Mouse (Mus musculus): ENCODE measurements around the gene Ror1. TPM values are rescaled to one million over a fixed set of nuclear protein-coding genes. Genes with fewer than 3 reads are reported as not detected.

Gene Ror1
- polyA plus RNA-seq, 1 experiment from 2014 or later = 6.9 TPM

DNA sequence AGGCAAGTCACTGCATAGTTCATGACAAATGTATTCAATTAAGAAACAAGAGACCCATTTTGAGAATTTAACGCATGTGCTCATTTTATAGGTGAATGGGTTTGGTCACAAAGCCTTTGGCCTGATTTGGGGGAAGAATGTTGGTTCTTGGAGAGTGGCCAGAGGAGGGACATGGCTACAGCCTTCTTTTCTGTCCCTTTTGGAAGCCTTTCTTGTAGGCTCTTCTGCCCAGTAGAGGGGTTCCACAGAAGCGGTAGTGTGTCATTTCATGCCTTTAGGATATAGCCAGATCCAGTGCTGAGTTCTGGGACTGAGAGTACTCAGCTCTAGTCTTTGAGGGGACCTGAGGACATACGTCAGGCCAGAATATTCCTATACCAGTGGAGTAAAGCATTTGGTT is 26.8 kb downstream of the Ror1 start:
- 94% methylated on average over 3 of the region's 3 CpGs for WGBS

DNA sequence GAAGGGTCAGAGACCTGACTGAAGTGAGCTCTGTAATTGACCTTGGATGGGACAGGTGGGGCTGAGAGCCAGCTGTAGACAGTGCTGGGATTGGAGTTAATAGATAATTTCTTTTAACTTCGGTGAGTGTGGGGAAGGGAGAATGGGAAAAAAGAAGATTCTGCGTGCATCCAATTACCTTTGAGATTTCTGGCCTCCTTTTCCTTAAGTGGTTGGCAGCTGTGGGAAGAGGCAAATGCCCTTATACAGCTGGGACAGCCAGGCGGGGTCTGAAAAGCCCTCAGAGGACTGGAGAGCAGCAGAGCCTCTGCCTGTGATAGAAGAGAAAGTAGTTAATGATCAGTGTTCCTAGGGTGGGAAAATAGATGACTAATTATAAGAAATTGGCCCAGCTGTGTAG is 27.9 kb downstream of the Ror1 start:
- Histone ChIP-seq H3K27ac (ENCODE audit: low read depth, low read length) (no peak overlapping the region), H3K4me3 (ENCODE audit: low read depth, low read length) (no peak overlapping the region), H3K9ac (ENCODE audit: low read length) (no peak overlapping the region), H3K9me3 (ENCODE audit: control insufficient read depth, low read length) (no peaks in the 10 kb centered on the region), H3K27me3 (ENCODE audit: control insufficient read depth, insufficient read depth, low read length) (no peaks in the 10 kb centered on the region), H3K4me2 (ENCODE audit: low read depth) (no peak overlapping the region), H3K36me3 (ENCODE audit: control insufficient read depth, insufficient read depth, low read length) (no peaks in the 10 kb centered on the region), H3K4me1 (ENCODE audit: control insufficient read depth, insufficient read depth, low read length) (no peaks in the 10 kb centered on the region)
- WGBS = 66% methylated on average over 3 of the region's 3 CpGs
- DNase-seq (ENCODE audit: low spot score) (no peak), ATAC-seq (ENCODE audit: insufficient read depth, low FRiP score, low TSS enrichment) (no peak)

More for the DNA sequence above, 26.8 kb downstream of the Ror1 start:
- no peak overlapping the region for H3K27ac ChIP-seq (ENCODE audit: low read depth, low read length)
- H3K36me3 ChIP-seq (ENCODE audit: control insufficient read depth, insufficient read depth, low read length) = no peaks in the 10 kb centered on the region
- no peaks in the 10 kb centered on the region for H3K4me1 ChIP-seq (ENCODE audit: control insufficient read depth, insufficient read depth, low read length)
- H3K27me3 ChIP-seq (ENCODE audit: control insufficient read depth, insufficient read depth, low read length) = no peaks in the 10 kb centered on the region
- ATAC-seq (ENCODE audit: insufficient read depth, low FRiP score, low TSS enrichment) (no peak), DNase-seq (ENCODE audit: low spot score) (no peak)
- no peak overlapping the region for H3K9ac ChIP-seq (ENCODE audit: low read length)
- H3K9me3 ChIP-seq (ENCODE audit: control insufficient read depth, low read length) = no peaks in the 10 kb centered on the region
- H3K4me3 ChIP-seq (ENCODE audit: low read depth, low read length) = no peak overlapping the region
- H3K4me2 ChIP-seq (ENCODE audit: low read depth) = no peak overlapping the region

DNA sequence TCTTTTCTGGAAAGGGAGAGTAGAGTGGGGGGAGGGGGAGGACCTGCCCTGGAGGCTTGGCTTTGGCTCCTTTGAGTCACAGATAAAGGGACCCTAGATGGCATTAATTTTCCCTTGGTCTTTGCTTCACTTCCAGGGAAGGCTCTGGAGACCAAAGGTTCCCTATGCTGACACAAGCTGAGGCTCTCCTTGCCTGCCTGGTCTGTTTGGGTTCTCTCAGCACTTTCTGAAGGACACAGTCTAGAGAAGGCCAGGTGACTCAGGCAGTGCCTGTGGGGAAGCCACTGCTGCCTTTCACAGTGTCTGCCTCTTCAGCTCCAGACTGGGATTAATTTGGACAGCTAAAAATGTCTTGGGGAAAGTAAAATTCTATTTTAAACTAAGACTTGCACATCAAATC is 28.5 kb downstream of the Ror1 start:
- no peak overlapping the region for H3K4me3 ChIP-seq (ENCODE audit: low read depth, low read length)
- no peak overlapping the region for H3K9ac ChIP-seq (ENCODE audit: low read length)
- no peak for ATAC-seq (ENCODE audit: insufficient read depth, low FRiP score, low TSS enrichment)
- H3K9me3 ChIP-seq (ENCODE audit: control insufficient read depth, low read length) = no peaks in the 10 kb centered on the region
- H3K4me1 ChIP-seq (ENCODE audit: control insufficient read depth, insufficient read depth, low read length) = no peaks in the 10 kb centered on the region
- H3K4me2 ChIP-seq (ENCODE audit: low read depth) = no peak overlapping the region
- no peak for DNase-seq (ENCODE audit: low spot score)
- H3K36me3 ChIP-seq (ENCODE audit: control insufficient read depth, insufficient read depth, low read length) = no peaks in the 10 kb centered on the region
- H3K27ac ChIP-seq (ENCODE audit: low read depth, low read length) = no peak overlapping the region
- H3K27me3 ChIP-seq (ENCODE audit: control insufficient read depth, insufficient read depth, low read length) = no peaks in the 10 kb centered on the region

DNA sequence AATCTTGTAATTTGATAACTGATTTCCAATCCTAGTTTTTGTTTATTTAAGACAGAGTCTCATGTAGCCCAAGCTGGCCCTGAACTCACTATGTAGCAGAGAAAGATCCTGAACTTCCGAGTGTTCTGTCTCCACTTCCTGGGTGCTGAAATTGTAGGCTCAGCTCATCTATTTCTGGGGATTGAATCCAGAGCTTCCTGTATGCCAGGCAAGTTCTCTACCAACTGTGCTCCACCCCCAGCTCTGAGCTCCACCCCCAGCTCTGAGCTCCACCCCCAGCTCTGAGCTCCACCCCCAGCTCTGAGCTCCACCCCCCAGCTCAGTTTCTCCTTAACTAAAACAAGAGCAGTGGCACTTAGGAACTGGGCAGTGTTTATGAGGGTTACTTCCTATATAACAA is 29.3 kb downstream of the Ror1 start:
- no peak overlapping the region for H3K4me3 ChIP-seq (ENCODE audit: low read depth, low read length)
- WGBS = 88% methylated on average over 1 of the region's 1 CpGs
- no peak overlapping the region for H3K9ac ChIP-seq (ENCODE audit: low read length)
- H3K36me3 ChIP-seq (ENCODE audit: control insufficient read depth, insufficient read depth, low read length) = no peaks in the 10 kb centered on the region
- H3K9me3 ChIP-seq (ENCODE audit: control insufficient read depth, low read length) = no peaks in the 10 kb centered on the region
- no peak overlapping the region for H3K4me2 ChIP-seq (ENCODE audit: low read depth)
- H3K27ac ChIP-seq (ENCODE audit: low read depth, low read length) = no peak overlapping the region
- no peaks in the 10 kb centered on the region for H3K27me3 ChIP-seq (ENCODE audit: control insufficient read depth, insufficient read depth, low read length)
- DNase-seq (ENCODE audit: low spot score) (no peak), ATAC-seq (ENCODE audit: insufficient read depth, low FRiP score, low TSS enrichment) (no peak)
- no peaks in the 10 kb centered on the region for H3K4me1 ChIP-seq (ENCODE audit: control insufficient read depth, insufficient read depth, low read length)

DNA sequence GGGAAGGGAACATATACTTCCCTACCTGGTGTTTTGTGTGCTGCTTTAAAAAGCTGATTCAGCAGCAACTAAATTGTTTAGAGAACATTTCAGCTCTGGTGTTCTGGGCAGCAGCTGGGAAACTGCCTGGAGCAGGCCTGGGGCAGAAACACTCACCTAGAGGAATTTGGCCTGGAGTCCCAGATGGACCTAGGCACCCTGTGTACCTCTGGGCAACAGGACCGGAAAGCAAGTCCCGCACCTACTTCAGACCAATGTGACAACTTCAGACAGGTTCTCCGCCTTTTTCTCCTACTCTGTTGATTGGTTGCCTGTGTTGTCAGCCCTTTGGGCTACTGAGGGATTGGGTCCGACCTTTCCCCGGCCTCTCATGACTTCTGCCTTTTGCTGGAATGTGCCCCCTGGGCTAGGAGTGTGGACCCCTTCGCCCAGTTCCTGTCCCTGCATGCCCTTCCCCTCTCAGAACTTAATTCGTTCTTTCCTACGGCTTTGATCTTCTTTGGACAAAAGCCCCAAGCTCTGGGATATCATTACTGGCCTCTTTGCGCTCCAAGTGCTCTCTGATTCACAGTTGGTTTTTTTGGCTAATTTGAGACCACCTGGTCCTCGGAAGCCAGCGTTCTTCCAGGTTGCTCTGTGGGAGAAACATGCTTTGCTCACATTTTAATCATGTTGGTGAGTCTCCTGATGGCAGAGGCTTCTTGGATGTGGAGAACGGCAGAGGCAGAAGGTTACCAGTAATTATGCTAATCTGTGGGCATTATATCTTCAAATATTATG is 31.1 kb downstream of the Ror1 start:
- no peak for ATAC-seq (ENCODE audit: insufficient read depth, low FRiP score, low TSS enrichment)
- DNase-seq (ENCODE audit: low spot score) = no peak
- 48% methylated on average over 12 of the region's 12 CpGs for WGBS

DNA sequence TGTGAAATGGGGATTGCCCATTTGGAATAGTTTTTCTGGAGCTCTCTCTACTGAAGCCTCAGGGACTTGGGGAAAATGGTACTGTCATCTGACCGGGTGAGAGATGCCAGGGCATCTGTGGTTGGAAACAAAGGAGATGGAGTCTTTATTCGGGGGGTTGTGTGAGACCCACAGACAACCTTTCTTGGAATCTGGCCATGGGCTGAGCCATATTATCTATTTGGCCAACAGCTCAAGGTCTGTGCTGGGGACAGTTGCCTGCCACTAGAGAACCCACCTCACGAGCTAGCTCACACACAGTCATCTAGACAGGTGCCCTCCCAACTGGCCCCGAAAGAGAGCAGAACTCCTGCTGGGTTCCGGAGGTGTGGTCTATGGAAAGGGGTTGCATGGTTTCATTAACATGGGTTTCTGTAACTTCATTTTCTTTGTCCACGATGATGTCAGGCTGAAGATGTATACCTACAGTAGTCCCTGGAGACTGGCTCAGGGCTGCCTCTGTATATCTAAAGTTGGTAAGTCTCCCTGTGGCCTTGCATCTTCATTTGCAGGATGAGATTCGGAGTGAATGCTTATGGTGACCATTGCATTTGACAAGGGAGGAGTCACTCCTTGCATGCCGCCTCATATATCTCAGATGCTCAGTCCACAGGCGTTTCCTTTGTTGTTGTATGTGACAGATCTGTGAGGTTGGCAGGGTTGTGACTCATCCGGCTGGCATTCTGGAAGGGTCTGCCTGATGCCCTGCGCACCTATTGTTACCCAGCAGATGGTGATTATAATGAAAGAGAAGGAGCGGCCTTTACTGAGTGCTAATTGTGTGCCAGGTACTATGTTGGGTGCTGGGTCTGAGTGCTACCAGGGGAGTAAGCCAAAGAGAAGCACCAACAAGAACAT is 32.7 kb downstream of the Ror1 start:
- H3K4me2 ChIP-seq (ENCODE audit: low read depth) = no peak overlapping the region
- no peaks in the 10 kb centered on the region for H3K4me1 ChIP-seq (ENCODE audit: control insufficient read depth, insufficient read depth, low read length)

More for the DNA sequence above, 31.1 kb downstream of the Ror1 start:
- Histone ChIP-seq H3K9ac (ENCODE audit: low read length) (no peak overlapping the region), H3K27me3 (ENCODE audit: control insufficient read depth, insufficient read depth, low read length) (no peaks in the 10 kb centered on the region), H3K9me3 (ENCODE audit: control insufficient read depth, low read length) (no peaks in the 10 kb centered on the region), H3K4me3 (ENCODE audit: low read depth, low read length) (no peak overlapping the region), H3K36me3 (ENCODE audit: control insufficient read depth, insufficient read depth, low read length) (no peaks in the 10 kb centered on the region), H3K27ac (ENCODE audit: low read depth, low read length) (no peak overlapping the region), H3K4me2 (ENCODE audit: low read depth) (no peak overlapping the region), H3K4me1 (ENCODE audit: control insufficient read depth, insufficient read depth, low read length) (no peaks in the 10 kb centered on the region)

DNA sequence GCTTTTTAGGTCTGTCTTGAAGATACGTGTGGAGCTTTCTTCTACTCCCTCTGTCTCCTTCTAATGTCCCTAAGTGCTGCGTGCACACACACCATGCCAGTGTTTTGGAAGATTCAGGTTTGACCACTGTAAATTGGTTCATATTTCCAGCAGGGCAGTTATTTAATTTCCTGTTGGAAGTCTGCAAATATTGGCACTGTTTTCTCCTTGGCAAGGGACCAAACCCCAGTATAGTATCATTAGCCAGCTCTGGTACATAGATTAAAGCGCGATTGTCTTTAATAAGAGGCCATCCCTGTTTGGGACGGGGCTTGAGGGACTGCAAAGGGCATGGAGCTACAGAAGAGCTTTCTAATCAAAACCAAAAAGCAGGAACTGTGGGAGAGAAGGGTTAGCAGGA is 33.6 kb downstream of the Ror1 start:
- H3K27ac ChIP-seq (ENCODE audit: low read depth, low read length) = no peak overlapping the region
- no peak overlapping the region for H3K4me2 ChIP-seq (ENCODE audit: low read depth)
- H3K9ac ChIP-seq (ENCODE audit: low read length) = no peak overlapping the region
- no peaks in the 10 kb centered on the region for H3K4me1 ChIP-seq (ENCODE audit: control insufficient read depth, insufficient read depth, low read length)
- H3K36me3 ChIP-seq (ENCODE audit: control insufficient read depth, insufficient read depth, low read length) = no peaks in the 10 kb centered on the region
- DNase-seq (ENCODE audit: low spot score) = no peak
- no peaks in the 10 kb centered on the region for H3K27me3 ChIP-seq (ENCODE audit: control insufficient read depth, insufficient read depth, low read length)
- no peak overlapping the region for H3K4me3 ChIP-seq (ENCODE audit: low read depth, low read length)
- 80% methylated on average over 5 of the region's 5 CpGs for WGBS
- no peak for ATAC-seq (ENCODE audit: insufficient read depth, low FRiP score, low TSS enrichment)
- no peaks in the 10 kb centered on the region for H3K9me3 ChIP-seq (ENCODE audit: control insufficient read depth, low read length)

More for the DNA sequence above, 32.7 kb downstream of the Ror1 start:
- H3K9ac ChIP-seq (ENCODE audit: low read length) = no peak overlapping the region
- H3K4me3 ChIP-seq (ENCODE audit: low read depth, low read length) = no peak overlapping the region
- no peak overlapping the region for H3K27ac ChIP-seq (ENCODE audit: low read depth, low read length)
- ATAC-seq (ENCODE audit: insufficient read depth, low FRiP score, low TSS enrichment) (no peak), DNase-seq (ENCODE audit: low spot score) (no peak)
- no peaks in the 10 kb centered on the region for H3K27me3 ChIP-seq (ENCODE audit: control insufficient read depth, insufficient read depth, low read length)
- 94% methylated on average over 12 of the region's 12 CpGs for WGBS
- H3K36me3 ChIP-seq (ENCODE audit: control insufficient read depth, insufficient read depth, low read length) = no peaks in the 10 kb centered on the region
- H3K9me3 ChIP-seq (ENCODE audit: control insufficient read depth, low read length) = no peaks in the 10 kb centered on the region

DNA sequence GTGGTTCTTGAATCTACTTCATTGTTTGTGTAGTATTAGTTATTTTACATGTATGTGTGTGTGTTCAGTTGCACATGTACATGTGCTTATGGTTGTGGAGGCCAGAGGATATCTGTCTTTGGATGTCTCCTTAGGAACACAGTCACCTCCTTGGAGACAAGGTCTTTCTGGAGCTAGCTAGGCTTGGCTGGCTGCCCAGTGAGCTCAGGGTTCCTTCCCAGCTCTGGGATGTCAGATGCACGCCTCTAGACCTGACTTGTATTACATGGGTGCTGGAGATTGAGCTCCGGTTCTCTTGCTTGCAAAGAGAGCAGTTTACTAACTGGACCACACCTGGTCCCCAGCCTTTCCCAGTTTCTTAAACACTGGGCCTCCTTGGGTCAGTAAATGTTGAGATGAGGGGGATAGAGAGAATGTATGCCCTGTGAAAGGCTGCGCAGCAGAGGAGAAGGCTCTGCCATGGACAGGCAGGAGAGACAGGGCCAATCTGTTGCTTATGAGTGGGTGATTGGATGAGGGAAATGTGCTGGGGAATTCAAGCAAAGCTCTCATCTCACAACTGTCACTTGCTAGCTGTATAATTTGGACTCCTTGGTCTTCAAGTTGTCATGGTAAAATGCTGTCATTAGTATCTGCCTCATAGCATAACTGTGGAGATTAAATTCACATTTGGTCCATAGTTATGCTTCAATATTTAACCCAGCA is 35.3 kb downstream of the Ror1 start:
- ATAC-seq (ENCODE audit: insufficient read depth, low FRiP score, low TSS enrichment) (no peak), DNase-seq (ENCODE audit: low spot score) (no peak)
- H3K27me3 ChIP-seq (ENCODE audit: control insufficient read depth, insufficient read depth, low read length) = no peaks in the 10 kb centered on the region
- no peak overlapping the region for H3K4me2 ChIP-seq (ENCODE audit: low read depth)
- H3K36me3 ChIP-seq (ENCODE audit: control insufficient read depth, insufficient read depth, low read length) = no peaks in the 10 kb centered on the region
- no peak overlapping the region for H3K9ac ChIP-seq (ENCODE audit: low read length)
- no peaks in the 10 kb centered on the region for H3K4me1 ChIP-seq (ENCODE audit: control insufficient read depth, insufficient read depth, low read length)
- no peak overlapping the region for H3K27ac ChIP-seq (ENCODE audit: low read depth, low read length)
- 87% methylated on average over 3 of the region's 3 CpGs for WGBS
- H3K4me3 ChIP-seq (ENCODE audit: low read depth, low read length) = no peak overlapping the region
- H3K9me3 ChIP-seq (ENCODE audit: control insufficient read depth, low read length) = no peaks in the 10 kb centered on the region

All from neural tube, embryonic 11.5 days (tissue).